Mouse (Mus musculus) myocyte (in vitro differentiated cells): ENCODE measurements around the gene Gm45808.

Experiments used
- MAX ChIP-seq: IDR thresholded peaks from one replicate; pipeline ENCODE4 v1.6.1; 2011; ENCODE audit warnings: low read depth, mild to moderate bottlenecking, control low read depth
- MYOD1 ChIP-seq, 3 experiments: IDR thresholded peaks; one replicate each; pipeline ENCODE4 v1.6.1; 2011; ENCODE audit warnings: control low read depth in 2 of 3, low read depth in 2 of 3, mild to moderate bottlenecking in 2 of 3, moderate library complexity in 1 of 3; ENCODE audit not compliant: insufficient read length in 2 of 3, control insufficient read depth in 1 of 3
- MYOG ChIP-seq, 3 experiments: IDR thresholded peaks; one replicate each; pipeline ENCODE4 v1.6.1; 2011; ENCODE audit warnings: control low read depth in 2 of 3, low read depth in 2 of 3, mild to moderate bottlenecking in 2 of 3; ENCODE audit not compliant: insufficient read length in 2 of 3, control insufficient read depth in 1 of 3, insufficient read depth in 1 of 3
- POLR2A ChIP-seq: IDR thresholded peaks from one replicate; pipeline ENCODE4 v1.6.1; 2011; ENCODE audit warnings: low read depth, mild to moderate bottlenecking, control low read depth, moderate library complexity; ENCODE audit not compliant: insufficient read length
- POLR2AphosphoS2 ChIP-seq: IDR thresholded peaks from one replicate; pipeline ENCODE4 v1.6.1; 2011; ENCODE audit warnings: low read depth, control low read depth; ENCODE audit not compliant: insufficient read length
- REST ChIP-seq: IDR thresholded peaks from one replicate; pipeline ENCODE4 v1.6.1; 2011; ENCODE audit warnings: mild to moderate bottlenecking, control low read depth, moderate library complexity; ENCODE audit not compliant: insufficient read depth, insufficient read length
- TCF12 ChIP-seq: IDR thresholded peaks from one replicate; pipeline ENCODE4 v1.6.1; 2011; ENCODE audit warnings: mild to moderate bottlenecking, control low read depth; ENCODE audit not compliant: poor library complexity, insufficient read depth, severe bottlenecking
- USF1 ChIP-seq: IDR thresholded peaks from one replicate; pipeline ENCODE4 v1.6.1; 2011; ENCODE audit warnings: low read depth, mild to moderate bottlenecking, control low read depth, moderate library complexity

- TF ChIP-seq POLR2A (no peak), USF1 (no peak), MYOD1 (IDR thresholded peaks at IDR 0.05; ENCODE audit: control insufficient read depth in 1 of 3, insufficient read length in 2 of 3, low read depth in 2 of 3) (no peak), MAX (no peak), POLR2AphosphoS2 (no peak), MYOG (IDR thresholded peaks at IDR 0.05; ENCODE audit: control insufficient read depth in 1 of 3, insufficient read depth in 1 of 3, insufficient read length in 2 of 3, low read depth in 2 of 3) (no peak), TCF12 (no peak), REST (no peak)
These were observed at the start of gene Gm45808 for GRCm38 (mm10) chr7:45486761-45487415.
